Mouse (Mus musculus): Measurements from ENCODE around the gene Ostf1. TPM values are rescaled to one million over a fixed set of nuclear protein-coding genes. Genes with fewer than 3 reads are reported as not detected.

Gene Ostf1
- polyA plus RNA-seq, 1 experiment from 2014 or later: 46.5 TPM

Other genes with a start within 250 kb of the Ostf1 start
- gene Nmrk1, start 127 bp upstream of the Ostf1 start, polyA plus RNA-seq (2016; fragmentation: Nextera tagmentation; extraction: Ambion mirVana): 9.2 and 9.9 TPM in 2 replicates
- gene Carnmt1, start 38.9 kb upstream of the Ostf1 start, polyA plus RNA-seq (2016; fragmentation: Nextera tagmentation; extraction: Ambion mirVana): 26.9 and 29.6 TPM in 2 replicates
- gene D030056L22Rik, start 81.4 kb upstream of the Ostf1 start, polyA plus RNA-seq (2016; fragmentation: Nextera tagmentation; extraction: Ambion mirVana): 64.9 and 69.3 TPM in 2 replicates
- gene Trpm6, start 118.2 kb upstream of the Ostf1 start, polyA plus RNA-seq (2016; fragmentation: Nextera tagmentation; extraction: Ambion mirVana): 0.19 and 0.43 TPM in 2 replicates